Mouse (Mus musculus) heart, embryonic 14.5 days (tissue): ENCODE measurements at regions not wholly inside any gene's neighbourhood (a gene's known extent, or its start where the extent isn't known, plus 50 kb on each side); places are given as distances from the start of the nearest gene placed in this dataset.

ENCODE experiments used
- ATAC-seq: fragments of 200-750 bp; cut with Nextera tagmentation; 2 replicates; pipeline ENCODE4 v1.8.0; 2017; ENCODE audit warnings: low read depth, moderate TSS enrichment; ENCODE audit not compliant: insufficient number of reproducible peaks, insufficient read depth, low FRiP score
- H3K27ac ChIP-seq, 2 experiments: fragments of 200-500 bp in 1 of 2; fragments of 300-500 bp in 1 of 2; sonication (generic) in 1 of 2; replicated peaks in 1 of 2; 2 replicates each; pipeline ENCODE4 v1.5.1; 2012 to 2014; ENCODE audit warnings: low read depth in 2 of 2, low read length in 2 of 2, control low read depth in 1 of 2, mild to moderate bottlenecking in 1 of 2, mixed read lengths in 1 of 2; ENCODE audit not compliant: control insufficient read depth in 1 of 2, insufficient read depth in 1 of 2
- H3K27me3 ChIP-seq: fragments of 300-500 bp; sonication (generic); 2 replicates; pipeline ENCODE4 v1.6.1; 2014; ENCODE audit warnings: mild to moderate bottlenecking, low read length, control low read depth; ENCODE audit not compliant: control insufficient read depth, insufficient read depth
- H3K36me3 ChIP-seq: fragments of 300-500 bp; sonication (generic); 2 replicates; pipeline ENCODE4 v1.6.1; 2014; ENCODE audit warnings: mild to moderate bottlenecking, control low read depth, low read length, mixed read lengths; ENCODE audit not compliant: control insufficient read depth, insufficient read depth
- H3K4me1 ChIP-seq, 2 experiments: fragments of 200-500 bp in 1 of 2; fragments of 300-500 bp in 1 of 2; sonication (generic) in 1 of 2; 2 replicates each; pipeline ENCODE4 v1.6.1; 2012 to 2014; ENCODE audit warnings: low read length in 2 of 2, control low read depth in 1 of 2, mixed read lengths in 1 of 2; ENCODE audit not compliant: control insufficient read depth in 2 of 2, insufficient read depth in 2 of 2
- H3K4me2 ChIP-seq: fragments of 300-500 bp; sonication (generic); 2 replicates; pipeline ENCODE4 v1.6.1; 2014; ENCODE audit warnings: mild to moderate bottlenecking, low read length
- H3K4me3 ChIP-seq, 2 experiments: fragments of 200-500 bp in 1 of 2; fragments of 300-500 bp in 1 of 2; sonication (generic) in 1 of 2; 2 replicates each; pipeline ENCODE4 v1.5.1; 2012 to 2014; ENCODE audit warnings: low read length in 2 of 2, mild to moderate bottlenecking in 2 of 2, control low read depth in 1 of 2, low read depth in 1 of 2, moderate library complexity in 1 of 2; ENCODE audit not compliant: control insufficient read depth in 1 of 2, insufficient read depth in 1 of 2
- H3K9ac ChIP-seq: fragments of 300-500 bp; sonication (generic); 2 replicates; pipeline ENCODE4 v1.6.1; 2014; ENCODE audit warnings: mild to moderate bottlenecking, low read length
- H3K9me3 ChIP-seq: fragments of 300-500 bp; sonication (generic); 2 replicates; pipeline ENCODE4 v1.6.1; 2016; ENCODE audit warnings: low read length, control low read depth; ENCODE audit not compliant: control insufficient read depth
- WGBS: fragments of 180-500 bp; shearing (Covaris S2); extraction: QIAGEN DNeasy Blood & Tissue Kit; methylation state at CpG from one replicate; pipeline ENCODE4 v1.1.7; 2014; 5-methylcytosine and 5-hydroxymethylcytosine counted together

DNA sequence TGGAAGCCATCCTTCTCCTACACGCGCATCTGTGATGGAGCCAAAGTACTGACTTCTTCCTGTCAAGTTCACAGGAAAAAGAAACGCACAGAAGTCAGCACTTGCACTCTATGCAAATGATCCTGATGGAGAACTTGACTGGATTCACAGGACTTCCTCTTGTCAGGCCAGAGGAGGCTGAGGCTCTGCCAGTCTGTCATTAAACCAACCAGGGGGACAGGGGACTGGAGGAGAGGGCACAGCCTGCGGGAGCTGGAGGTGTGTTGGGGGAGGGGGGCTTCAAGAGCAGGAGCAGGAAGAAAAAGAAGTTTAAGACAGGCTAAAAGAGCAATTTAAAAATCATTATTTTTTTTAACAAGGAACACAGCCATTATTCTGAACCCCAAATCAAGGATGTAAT is 189.3 kb downstream of the Rwdd3 start:
- H3K27ac ChIP-seq = no peak overlapping the region
- no peak overlapping the region for H3K4me2 ChIP-seq
- no peaks in the 10 kb centered on the region for H3K9me3 ChIP-seq
- H3K9ac ChIP-seq = no peak overlapping the region
- 29% methylated on average over 4 of the region's 4 CpGs for WGBS
- H3K4me1 ChIP-seq = no peaks in the 10 kb centered on the region
- H3K36me3 ChIP-seq = no peaks in the 10 kb centered on the region
- H3K27me3 ChIP-seq = no peaks in the 10 kb centered on the region
- no peak for ATAC-seq
- H3K4me3 ChIP-seq = no peak overlapping the region

DNA sequence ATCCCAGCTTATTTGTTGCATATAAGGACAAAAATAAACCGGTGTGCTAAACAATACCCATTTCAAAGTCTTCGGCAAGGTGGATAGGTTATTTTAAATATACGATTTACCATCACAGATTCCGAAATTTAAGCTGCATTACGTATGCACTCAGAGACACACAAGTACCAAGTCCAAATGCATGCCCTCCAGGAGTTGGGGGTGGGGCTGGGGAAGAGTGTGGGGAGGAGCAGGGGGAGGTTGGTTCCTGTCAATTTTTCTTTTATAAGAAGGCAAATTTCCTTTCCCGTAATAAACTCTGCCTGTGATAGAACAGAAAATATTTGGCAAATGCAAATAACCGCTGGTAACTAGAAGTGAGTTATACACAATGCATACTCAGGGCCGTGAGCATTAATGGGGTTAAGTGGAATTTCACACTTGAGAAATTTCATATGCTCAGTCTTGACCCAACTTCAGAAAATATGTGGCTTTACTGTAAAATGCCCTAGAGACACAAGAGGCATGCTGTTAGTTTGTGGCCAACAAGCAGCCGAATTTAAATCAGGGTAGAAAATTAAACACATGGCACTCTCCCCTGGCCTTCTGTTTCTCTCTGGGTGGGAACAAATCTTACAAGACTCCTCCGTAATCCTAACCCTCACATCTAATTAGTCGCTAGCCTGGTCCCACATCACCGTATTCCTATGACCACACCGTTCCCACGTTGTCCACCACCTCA is 200.6 kb downstream of the Rwdd3 start:
- no peaks in the 10 kb centered on the region for H3K36me3 ChIP-seq
- no peak overlapping the region for H3K9ac ChIP-seq
- ATAC-seq = no peak
- H3K27me3 ChIP-seq = no peaks in the 10 kb centered on the region
- H3K4me3 ChIP-seq = no peak overlapping the region
- H3K4me1 ChIP-seq = no peaks in the 10 kb centered on the region
- 76% methylated on average over 14 of the region's 14 CpGs for WGBS
- H3K27ac ChIP-seq = no peak overlapping the region
- H3K4me2 ChIP-seq = no peak overlapping the region
- H3K9me3 ChIP-seq = no peaks in the 10 kb centered on the region

DNA sequence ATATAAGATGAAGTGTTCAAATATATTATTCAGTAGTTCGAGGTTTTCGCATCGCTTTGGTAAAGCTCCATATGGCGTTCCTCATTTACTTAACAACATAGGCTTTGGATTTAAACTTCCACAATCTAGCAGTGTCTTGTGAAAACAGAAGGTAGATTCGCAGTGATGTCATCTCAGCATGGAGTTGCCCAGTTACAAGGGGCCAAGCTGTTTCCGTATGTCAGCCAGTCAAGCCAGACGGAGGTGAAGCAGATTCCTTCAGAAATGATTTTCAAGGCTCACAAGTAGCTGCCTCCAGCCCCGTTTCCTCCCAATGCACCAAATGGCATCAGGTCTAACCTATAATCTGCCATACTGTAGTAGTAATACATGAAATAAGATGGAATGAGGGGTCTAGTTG is 224.6 kb downstream of the Rwdd3 start:
- no peak overlapping the region for H3K27ac ChIP-seq
- H3K36me3 ChIP-seq = no peaks in the 10 kb centered on the region
- no peak for ATAC-seq
- H3K4me3 ChIP-seq = no peak overlapping the region
- no peak overlapping the region for H3K4me2 ChIP-seq
- H3K9me3 ChIP-seq = no peaks in the 10 kb centered on the region
- H3K9ac ChIP-seq = no peak overlapping the region
- WGBS = 79% methylated on average over 8 of the region's 8 CpGs
- H3K4me1 ChIP-seq = no peaks in the 10 kb centered on the region
- no peaks in the 10 kb centered on the region for H3K27me3 ChIP-seq

GRCm38 (mm10) chr3:120934401-120934800 is 237.1 kb downstream of the Rwdd3 start:
- Histone ChIP-seq H3K27me3 (no peaks in the 10 kb centered on the region), H3K4me3 (no peak overlapping the region), H3K27ac (no peak overlapping the region), H3K4me2 (no peak overlapping the region), H3K4me1 (no peaks in the 10 kb centered on the region), H3K9me3 (no peaks in the 10 kb centered on the region), H3K36me3 (no peaks in the 10 kb centered on the region), H3K9ac (no peak overlapping the region)
- no peak for ATAC-seq
- WGBS = 88% methylated on average over 4 of the region's 4 CpGs

GRCm38 (mm10) chr3:120920351-120920750 is 251.1 kb downstream of the Rwdd3 start:
- 59% methylated on average over 2 of the region's 2 CpGs for WGBS
- Histone ChIP-seq H3K9me3 (no peaks in the 10 kb centered on the region), H3K4me3 (no peak overlapping the region), H3K4me2 (no peak overlapping the region), H3K9ac (no peak overlapping the region), H3K27ac (no peak overlapping the region), H3K27me3 (no peaks in the 10 kb centered on the region), H3K4me1 (no peaks in the 10 kb centered on the region), H3K36me3 (no peaks in the 10 kb centered on the region)
- no peak for ATAC-seq

- 49% methylated on average over 5 of the region's 5 CpGs for WGBS
- no peaks in the 10 kb centered on the region for H3K9me3 ChIP-seq
- no peak for ATAC-seq
- H3K4me3 ChIP-seq = no peak overlapping the region
- no peaks in the 10 kb centered on the region for H3K36me3 ChIP-seq
- H3K9ac ChIP-seq = no peak overlapping the region
- H3K27me3 ChIP-seq = no peaks in the 10 kb centered on the region
- no peak overlapping the region for H3K4me2 ChIP-seq
- no peak overlapping the region for H3K27ac ChIP-seq
- no peaks in the 10 kb centered on the region for H3K4me1 ChIP-seq
Measured at GRCm38 (mm10) chr3:120898931-120899330, 272.6 kb downstream of the Rwdd3 start.

GRCm38 (mm10) chr3:120898258-120898657 is 273.2 kb downstream of the Rwdd3 start:
- 74% methylated on average over 9 of the region's 9 CpGs for WGBS
- ATAC-seq = no peak

GRCm38 (mm10) chr3:120897758-120898157 is 273.7 kb downstream of the Rwdd3 start:
- Histone ChIP-seq H3K9me3 (no peaks in the 10 kb centered on the region), H3K4me2 (no peak overlapping the region), H3K27ac (no peak overlapping the region), H3K36me3 (no peaks in the 10 kb centered on the region), H3K9ac (no peak overlapping the region), H3K27me3 (no peaks in the 10 kb centered on the region), H3K4me1 (no peaks in the 10 kb centered on the region), H3K4me3 (no peak overlapping the region)
- no peak for ATAC-seq
- 83% methylated on average over 9 of the region's 9 CpGs for WGBS

More at GRCm38 (mm10) chr3:120898258-120898657, 273.2 kb downstream of the Rwdd3 start:
- no peaks in the 10 kb centered on the region for H3K4me1 ChIP-seq
- no peak overlapping the region for H3K27ac ChIP-seq
- H3K27me3 ChIP-seq = no peaks in the 10 kb centered on the region
- no peaks in the 10 kb centered on the region for H3K9me3 ChIP-seq
- H3K4me2 ChIP-seq = no peak overlapping the region
- H3K9ac ChIP-seq = no peak overlapping the region
- no peak overlapping the region for H3K4me3 ChIP-seq
- H3K36me3 ChIP-seq = no peaks in the 10 kb centered on the region
